Mouse (Mus musculus) left cerebral cortex, adult 2 months (tissue): ENCODE data around the gene Wwox. TPM values are rescaled to one million over a fixed set of nuclear protein-coding genes. Genes with fewer than 3 reads are reported as not detected.
A peak's percentile ranks its signal among the peaks of the same experiment; 100 is the strongest.

Source experiments
- DNase-seq, 2 experiments: peaks; one replicate each; pipeline ENCODE4 v3.0.0; 2021 to 2022; ENCODE audit warnings: low spot score in 2 of 2, mixed read lengths in 1 of 2; ENCODE audit errors: extremely low spot score in 1 of 2
- H3K27ac ChIP-seq: fragments of 200-600 bp; 2 replicates; pipeline ENCODE4 v1.8.1; 2022
- H3K4me3 ChIP-seq: fragments of 200-600 bp; 2 replicates; pipeline ENCODE4 v1.8.1; 2022
- CTCF ChIP-seq: fragments of 200-600 bp; IDR thresholded peaks from 2 replicates; pipeline ENCODE4 v1.8.1; 2022; ENCODE audit warnings: antibody characterized with exemption, mild to moderate bottlenecking, moderate library complexity
- intact Hi-C: fragments of 180-260 bp; cut with DNase I; formaldehyde crosslinking; loops from one replicate; pipeline ENCODE4 v1.15.1; 2025
- total RNA-seq, 2 experiments: library from RNA; stranded (reverse); gene quantifications; 2 replicates each; pipeline ENCODE4 v1.2.3; 2021

The Wwox gene
- total RNA-seq, 2 experiments from 2014 or later = 16.7 to 17.6 TPM

DNA sequence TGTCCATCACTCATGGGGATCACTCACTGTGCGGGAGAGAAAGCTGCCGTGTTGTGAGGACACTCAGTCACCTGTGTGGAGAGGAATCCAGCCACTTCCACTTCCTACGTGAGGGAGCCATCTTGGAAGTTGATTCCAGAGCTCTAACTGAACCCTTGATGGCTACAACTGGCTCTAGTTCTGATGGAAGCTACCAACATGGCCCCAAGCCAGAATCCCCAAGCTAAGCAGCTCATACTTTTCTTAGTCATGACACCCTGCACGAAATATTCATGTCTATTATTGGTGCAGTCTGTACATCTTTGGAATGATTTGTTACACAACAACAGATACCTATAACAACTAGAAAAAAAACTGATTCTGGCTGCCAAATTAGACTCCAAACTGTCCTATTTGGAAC, 523.8 kb downstream of the Wwox start:
- TF ChIP-seq CTCF = no peak
- intact Hi-C loops = no loop called here
- DNase-seq = no peak
- no peak overlapping the region for H3K4me3 ChIP-seq
- no peak overlapping the region for H3K27ac ChIP-seq

DNA sequence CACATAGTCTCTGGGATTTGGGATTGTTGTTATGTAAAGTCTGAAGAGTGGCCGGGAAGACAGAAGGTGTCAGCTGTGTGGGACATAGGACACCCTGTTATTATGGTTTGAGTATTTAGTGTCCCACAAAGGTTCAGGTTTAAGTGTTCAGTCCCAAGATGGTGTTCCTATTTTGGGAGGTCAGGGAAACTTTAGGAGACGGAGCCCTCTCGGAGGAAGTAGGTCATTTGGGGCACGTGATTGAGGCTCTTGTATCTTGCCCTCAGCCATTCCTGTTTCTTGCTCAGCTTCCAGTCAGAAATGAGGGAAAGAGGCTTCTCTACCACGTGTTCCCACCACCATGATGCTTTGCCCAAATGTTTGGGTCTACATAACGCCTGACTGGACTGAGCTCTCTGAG, 524.8 kb downstream of the Wwox start:
- no peak overlapping the region for H3K27ac ChIP-seq
- no peak overlapping the region for H3K4me3 ChIP-seq
- TF ChIP-seq CTCF = no peak
- no peak for DNase-seq
- intact Hi-C loops = no loop called here

DNA sequence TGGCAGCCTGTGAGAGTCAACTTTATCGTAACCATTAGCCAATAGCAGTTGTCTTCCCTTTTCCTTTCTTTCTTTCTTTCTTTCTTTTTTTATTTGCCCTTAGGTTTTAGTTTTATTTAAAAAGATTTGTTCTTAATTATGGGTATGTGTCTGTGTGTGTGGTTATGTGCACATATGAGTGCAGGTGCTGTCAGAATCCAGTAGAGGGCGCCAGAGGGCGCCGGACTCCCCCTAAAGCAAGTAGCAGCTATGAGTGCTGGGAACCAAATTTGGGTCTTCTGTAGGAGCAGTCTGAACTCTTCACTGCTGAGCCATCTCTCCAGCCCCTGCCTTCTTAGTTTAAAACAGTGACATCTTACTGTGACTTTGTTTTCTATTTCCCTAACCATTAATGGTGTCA, 529.4 kb downstream of the Wwox start:
- no peak for DNase-seq
- intact Hi-C loops = no loop called here
- Histone ChIP-seq H3K27ac (no peak overlapping the region), H3K4me3 (no peak overlapping the region)
- peak; percentile 17 for TF ChIP-seq CTCF

DNA sequence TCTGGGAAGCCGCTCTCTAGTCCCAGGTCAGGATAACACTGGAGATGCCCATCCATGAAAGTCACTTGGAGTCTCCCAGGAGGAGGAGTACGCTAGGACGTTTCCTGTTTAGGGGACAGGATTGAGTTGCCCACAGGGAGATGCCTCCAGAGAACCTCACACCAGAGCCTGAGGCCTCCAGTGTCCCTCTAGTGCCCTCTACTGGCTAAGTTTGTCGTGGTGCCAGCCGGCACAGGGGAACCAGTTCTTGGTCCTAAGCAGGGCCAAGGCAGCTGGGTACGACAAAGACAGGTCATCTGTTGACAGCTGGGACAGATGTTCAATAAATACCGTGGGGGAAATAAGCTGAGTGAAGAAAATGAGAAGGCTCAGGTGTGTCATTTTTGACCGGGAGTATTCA, 531.9 kb downstream of the Wwox start:
- intact Hi-C loops = loop anchor here (1.0 to 5.0 kb wide), 5 partner anchors 186 to 736 kb away; partner anchors contain the start of gene Maf
- TF ChIP-seq CTCF = peak; percentile 84
- DNase-seq = peak; percentile 68 to 80
- H3K4me3 ChIP-seq = no peak overlapping the region
- H3K27ac ChIP-seq = no peak overlapping the region

DNA sequence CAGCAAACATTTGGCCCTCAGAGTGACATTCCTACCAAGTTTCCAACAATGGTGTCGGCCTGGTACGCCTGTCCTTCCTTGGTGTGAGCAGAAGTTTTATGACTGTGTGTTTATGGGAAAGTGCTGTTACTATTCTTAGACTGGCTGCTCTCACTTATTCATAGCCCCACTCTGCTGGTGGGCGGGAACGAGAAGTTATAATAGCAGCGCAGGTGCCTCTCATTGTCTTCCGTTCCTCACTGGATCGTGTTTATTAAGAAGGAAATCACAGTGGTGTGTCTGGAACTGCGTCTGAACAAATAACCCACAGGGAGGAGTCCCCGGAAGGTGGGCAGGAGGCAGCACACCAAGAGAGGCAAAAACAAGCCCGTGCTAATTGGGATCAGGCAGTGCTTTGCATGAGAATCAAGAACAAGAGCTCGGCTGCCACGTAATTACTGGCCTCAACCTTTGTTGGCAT, 533.6 kb downstream of the Wwox start:
- intact Hi-C loops = loop anchor here (5.0 kb wide), 3 partner anchors 184 to 734 kb away; partner anchors contain the start of gene Maf
- peak in 1 of 2 experiments; percentile 24 for DNase-seq
- TF ChIP-seq CTCF = no peak

DNA sequence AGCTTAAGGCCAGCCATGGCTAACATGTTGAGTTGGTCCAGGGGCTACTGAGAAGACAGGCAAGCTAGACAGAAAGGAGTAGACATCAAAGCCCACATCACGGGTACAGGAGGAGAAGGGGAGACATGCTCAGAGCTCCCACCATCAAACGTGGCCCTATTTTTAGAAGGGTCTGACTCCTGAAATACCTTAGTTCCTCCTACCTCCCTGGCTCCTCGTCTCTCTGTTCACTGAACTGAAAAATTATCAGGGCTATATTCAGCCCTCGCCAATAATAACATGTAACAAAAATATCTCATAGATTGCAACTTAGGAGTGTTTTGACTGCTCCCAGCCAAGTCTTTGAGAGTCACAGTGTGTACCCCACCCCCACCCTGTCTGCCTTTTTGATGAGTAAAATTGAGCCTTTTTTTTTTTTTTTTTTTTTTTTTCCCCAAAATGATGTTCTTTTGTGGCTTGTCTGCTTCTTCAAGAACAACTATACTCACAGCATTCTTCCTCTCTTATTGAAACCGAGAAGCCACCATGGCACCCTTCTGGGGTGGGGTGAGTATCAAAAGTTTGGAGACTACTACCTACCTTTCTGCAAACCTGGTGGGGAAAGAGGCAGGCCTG, 535.0 kb downstream of the Wwox start:
- Histone ChIP-seq H3K4me3 (no peak overlapping the region), H3K27ac (no peak overlapping the region)
- intact Hi-C loops = loop anchor here (5.0 kb wide), 3 partner anchors 183 to 733 kb away; partner anchors contain the start of gene Maf
- TF ChIP-seq CTCF = no peak
- no peak for DNase-seq

More for the DNA sequence above, 533.6 kb downstream of the Wwox start:
- Histone ChIP-seq H3K27ac (no peak overlapping the region), H3K4me3 (no peak overlapping the region)

DNA sequence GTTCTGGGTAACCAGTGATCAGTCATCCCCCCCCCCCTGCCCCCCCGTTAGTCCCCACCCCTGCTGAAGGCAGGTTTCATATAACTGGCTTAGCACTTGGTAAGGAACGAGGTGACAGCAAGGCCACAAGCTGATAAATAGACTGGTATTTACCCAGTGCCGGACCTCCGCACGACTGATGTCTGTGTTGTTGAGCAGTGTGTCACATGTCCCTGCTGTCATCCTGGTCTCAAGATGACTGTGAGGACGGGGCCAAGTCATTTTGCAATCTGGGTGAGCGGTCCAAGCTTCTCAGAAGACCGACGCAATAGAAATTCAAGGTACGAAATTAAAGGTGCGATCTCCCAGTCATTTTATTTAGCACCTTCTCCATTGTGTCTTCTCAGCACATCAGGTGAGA, 538.3 kb downstream of the Wwox start:
- Histone ChIP-seq H3K4me3 (no peak overlapping the region), H3K27ac (no peak overlapping the region)
- TF ChIP-seq CTCF = no peak
- intact Hi-C loops = no loop called here
- no peak for DNase-seq

DNA sequence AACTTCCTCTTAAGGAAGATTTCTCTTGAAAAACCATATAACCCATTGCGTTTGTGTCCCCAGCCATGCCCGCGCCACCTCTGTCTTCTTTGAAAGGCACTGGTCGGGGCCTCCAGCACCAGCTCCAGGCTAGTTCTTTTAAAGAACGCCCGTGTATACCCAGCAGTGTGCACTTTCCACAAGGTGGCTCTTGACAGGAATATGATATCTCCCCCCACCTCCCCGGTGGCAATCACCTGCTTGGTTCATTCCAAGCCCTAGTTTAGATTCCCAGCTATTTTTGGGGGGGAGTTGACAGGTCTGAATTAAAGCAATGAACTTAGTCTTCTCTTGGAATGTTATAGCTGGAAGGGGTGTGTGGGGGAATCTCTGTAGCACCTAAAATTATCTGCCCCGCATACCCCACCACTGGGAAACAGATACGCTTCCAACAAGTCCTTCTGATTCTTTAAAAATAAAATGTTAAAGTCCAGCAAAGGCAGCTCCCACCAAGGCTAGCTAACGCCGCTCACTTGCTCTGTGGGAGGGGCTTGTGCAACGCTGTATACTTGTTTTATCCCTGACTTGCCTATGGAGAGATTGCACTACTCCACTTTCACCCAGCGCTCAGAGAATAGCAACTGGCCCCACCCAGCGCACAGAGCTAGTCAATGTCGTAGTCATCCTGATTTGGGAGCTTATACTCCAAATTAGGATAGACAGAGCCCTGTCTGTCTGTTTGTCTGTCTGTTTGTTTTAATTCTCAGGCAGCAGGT, 538.9 kb downstream of the Wwox start:
- H3K27ac ChIP-seq = no peak overlapping the region
- H3K4me3 ChIP-seq = no peak overlapping the region
- DNase-seq = no peak
- no peak for TF ChIP-seq CTCF
- intact Hi-C loops = no loop called here

DNA sequence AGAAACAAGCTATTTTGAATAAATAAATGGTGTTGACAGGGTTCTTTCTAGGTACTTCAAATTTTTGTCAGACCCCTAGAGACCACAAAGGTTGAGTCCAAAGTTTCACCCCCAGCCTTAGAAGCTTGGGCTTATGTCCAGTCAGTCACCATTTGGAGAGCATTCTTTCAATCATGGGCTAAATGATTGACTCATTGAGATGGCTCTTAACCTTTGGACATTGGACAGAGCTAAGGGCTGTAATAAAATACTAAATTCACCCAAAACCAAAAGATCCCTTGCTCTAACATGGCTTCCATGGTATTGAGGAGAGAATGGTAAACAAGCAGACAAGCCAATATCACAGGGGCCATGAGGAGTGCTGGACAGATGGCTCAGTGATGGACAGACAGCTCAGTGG, 540.2 kb downstream of the Wwox start:
- intact Hi-C loops = no loop called here
- no peak for TF ChIP-seq CTCF
- no peak overlapping the region for H3K4me3 ChIP-seq
- DNase-seq = no peak
- no peak overlapping the region for H3K27ac ChIP-seq

DNA sequence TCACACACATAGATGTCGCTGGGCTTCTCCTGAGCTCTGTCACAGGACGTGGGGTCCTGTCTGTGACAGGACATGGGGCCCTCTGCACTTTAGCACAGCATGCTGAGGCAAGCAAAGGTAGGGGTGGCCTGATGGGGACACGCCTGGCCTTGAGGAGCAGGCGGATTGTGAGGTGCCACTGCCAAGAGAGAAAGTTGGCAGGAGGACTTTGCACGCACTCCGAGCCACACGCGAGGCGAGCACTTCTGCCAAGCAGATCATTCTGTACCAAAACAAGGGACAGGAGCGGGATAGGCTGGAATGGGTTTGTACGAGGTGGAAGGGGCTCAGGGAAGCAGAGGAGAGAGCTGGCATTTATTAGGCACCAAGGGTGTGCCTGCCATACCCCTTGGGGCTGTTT, 543.3 kb downstream of the Wwox start:
- no peak for TF ChIP-seq CTCF
- intact Hi-C loops = no loop called here
- no peak overlapping the region for H3K4me3 ChIP-seq
- no peak for DNase-seq
- no peak overlapping the region for H3K27ac ChIP-seq

DNA sequence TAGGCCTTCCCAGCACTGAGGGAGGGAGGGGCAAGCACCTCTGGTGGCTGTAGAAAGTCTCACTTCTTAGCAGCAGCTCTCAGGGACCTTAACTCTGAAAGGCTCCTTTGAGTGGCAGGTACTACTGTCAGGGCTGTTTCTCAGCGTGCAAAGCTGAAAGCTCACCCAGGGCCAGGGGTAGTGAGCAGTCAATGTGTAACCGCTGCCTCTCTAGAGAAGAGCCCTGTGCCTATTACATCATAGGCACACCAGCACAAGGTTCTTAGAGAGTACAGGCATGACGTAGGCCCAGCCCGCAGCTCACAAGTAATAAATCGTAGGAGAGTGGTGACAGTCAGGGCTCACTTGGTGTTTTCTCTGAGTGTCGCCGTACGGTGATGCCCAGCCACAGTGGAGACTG, 545.0 kb downstream of the Wwox start:
- no peak for DNase-seq
- Histone ChIP-seq H3K4me3 (no peak overlapping the region), H3K27ac (no peak overlapping the region)
- TF ChIP-seq CTCF = no peak
- intact Hi-C loops = no loop called here

DNA sequence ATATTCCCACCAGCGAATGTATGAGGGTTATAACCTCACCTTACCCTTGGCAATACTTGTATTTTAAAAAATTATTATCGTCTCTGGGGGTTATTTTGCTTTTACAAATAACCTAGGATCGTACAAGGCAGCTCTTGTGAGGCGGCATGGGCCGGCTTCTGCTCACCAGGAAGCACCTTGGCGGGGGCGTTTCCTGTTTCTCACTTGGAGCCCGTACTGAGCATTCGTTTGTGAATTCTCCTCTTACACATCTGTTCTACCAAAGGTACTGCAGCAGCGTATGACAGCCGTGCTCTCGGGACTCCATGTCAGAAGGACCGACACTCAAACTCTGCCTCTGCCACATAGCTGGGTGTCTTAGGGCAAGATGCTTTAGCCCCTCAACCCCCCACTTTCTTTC, 546.5 kb downstream of the Wwox start:
- Histone ChIP-seq H3K4me3 (no peak overlapping the region), H3K27ac (no peak overlapping the region)
- TF ChIP-seq CTCF = no peak
- no peak for DNase-seq
- intact Hi-C loops = no loop called here
